Mouse (Mus musculus): Measurements from ENCODE around the gene Uhrf1bp1l.
A peak's percentile ranks its signal among the peaks of the same experiment; 100 is the strongest.

DNA sequence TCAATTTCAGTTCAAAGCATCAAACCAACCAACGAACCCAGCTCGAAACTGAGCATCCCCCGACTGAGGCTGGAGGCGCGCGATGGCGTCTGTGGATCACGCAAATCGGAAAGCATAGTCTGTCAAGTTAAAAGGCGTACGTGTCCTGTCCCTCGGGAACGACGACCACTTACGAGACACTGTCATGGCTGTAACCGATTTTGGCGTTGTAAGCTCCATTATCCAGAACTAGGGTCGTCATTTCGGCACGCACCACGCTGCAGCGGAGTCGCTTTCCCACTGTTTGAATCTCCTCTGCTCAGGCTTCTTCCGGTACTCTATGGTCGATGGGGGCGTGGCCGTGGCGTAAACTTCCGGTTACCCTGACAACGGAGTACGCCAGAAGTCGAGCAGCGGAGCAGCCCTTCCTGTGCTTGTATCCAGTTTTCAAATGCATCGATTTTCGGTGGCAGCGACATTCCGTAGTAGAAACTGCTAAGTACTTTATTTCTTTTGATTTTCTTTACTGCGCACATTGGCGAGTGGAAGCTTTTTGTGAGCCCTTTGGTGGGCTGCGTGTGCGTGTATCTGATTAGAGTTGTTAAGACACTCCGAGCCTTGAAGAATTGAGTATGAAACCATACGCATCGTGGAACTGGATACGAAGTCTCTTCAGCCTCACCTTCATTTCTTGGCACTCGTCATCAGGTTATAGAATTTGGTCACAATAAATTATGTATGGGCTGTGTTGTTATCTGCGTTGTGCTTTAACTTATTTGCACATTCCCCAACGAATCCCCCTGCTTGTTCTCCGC, 12.6 kb upstream of the Uhrf1bp1l start, which contains the start of gene Actr6:
- TF ChIP-seq CTCF (IDR thresholded peaks at IDR 0.05; ENCODE audit: borderline replicate concordance, insufficient read depth, low read length): no peak
- peak; percentile 91 for TF ChIP-seq POLR2A (IDR thresholded peaks at IDR 0.05; ENCODE audit: low read depth, low read length)
